Mouse (Mus musculus) neural tube, embryonic 11.5 days (tissue): ENCODE measurements at regions not wholly inside any gene's neighbourhood (a gene's known extent, or its start where the extent isn't known, plus 50 kb on each side); places are given as distances from the start of the nearest gene placed in this dataset.

Experiments used
- ATAC-seq: fragments of 200-750 bp; cut with Nextera tagmentation; 2 replicates; pipeline ENCODE4 v1.8.0; 2017; ENCODE audit warnings: moderate number of reproducible peaks, mild to moderate bottlenecking, moderate TSS enrichment, moderate library complexity; ENCODE audit not compliant: insufficient read depth, low FRiP score, low TSS enrichment
- DNase-seq: peaks from one replicate; pipeline ENCODE4 v3.0.0-alpha.2; 2015; ENCODE audit warnings: low spot score
- H3K27ac ChIP-seq: fragments of 300-500 bp; sonication (generic); 2 replicates; pipeline ENCODE4 v1.5.1; 2014; ENCODE audit warnings: low read depth, mild to moderate bottlenecking, low read length
- H3K27me3 ChIP-seq: fragments of 300-500 bp; sonication (generic); 2 replicates; pipeline ENCODE4 v1.6.1; 2014; ENCODE audit warnings: mild to moderate bottlenecking, low read length, mixed read lengths; ENCODE audit not compliant: control insufficient read depth, insufficient read depth
- H3K36me3 ChIP-seq: fragments of 300-500 bp; sonication (generic); 2 replicates; pipeline ENCODE4 v1.6.1; 2014; ENCODE audit warnings: mild to moderate bottlenecking, low read length, moderate library complexity, mixed read lengths; ENCODE audit not compliant: control insufficient read depth, insufficient read depth
- H3K4me1 ChIP-seq: fragments of 300-500 bp; sonication (generic); 2 replicates; pipeline ENCODE4 v1.6.1; 2014; ENCODE audit warnings: low read length, mixed read lengths; ENCODE audit not compliant: control insufficient read depth, insufficient read depth
- H3K4me2 ChIP-seq: fragments of 300-500 bp; sonication (generic); 2 replicates; pipeline ENCODE4 v1.6.1; 2014; ENCODE audit warnings: low read depth, mild to moderate bottlenecking, moderate library complexity
- H3K4me3 ChIP-seq: fragments of 300-500 bp; sonication (generic); 2 replicates; pipeline ENCODE4 v1.5.1; 2014; ENCODE audit warnings: low read depth, low read length
- H3K9ac ChIP-seq: fragments of 300-500 bp; sonication (generic); 2 replicates; pipeline ENCODE4 v1.6.1; 2014; ENCODE audit warnings: mild to moderate bottlenecking, low read length
- H3K9me3 ChIP-seq: fragments of 300-500 bp; sonication (generic); 2 replicates; pipeline ENCODE4 v1.6.1; 2016; ENCODE audit warnings: low read length; ENCODE audit not compliant: control insufficient read depth
- WGBS: fragments of 180-500 bp; shearing (Covaris S2); extraction: QIAGEN DNeasy Blood & Tissue Kit; methylation state at CpG from one replicate; pipeline ENCODE4 v1.1.7; 2014; 5-methylcytosine and 5-hydroxymethylcytosine counted together

GRCm38 (mm10) chr1:183671541-183671940 lies 253.5 kb downstream of the Hhipl2 start:
- Histone ChIP-seq H3K9me3 (no peaks in the 10 kb centered on the region), H3K27me3 (no peaks in the 10 kb centered on the region), H3K4me3 (no peak overlapping the region), H3K4me2 (no peak overlapping the region), H3K36me3 (no peaks in the 10 kb centered on the region), H3K27ac (no peak overlapping the region), H3K4me1 (no peaks in the 10 kb centered on the region), H3K9ac (no peak overlapping the region)
- WGBS = 81% methylated on average over 4 of the region's 4 CpGs
- DNase-seq (no peak), ATAC-seq (no peak)

- H3K4me2 ChIP-seq = no peak overlapping the region
- H3K4me3 ChIP-seq = no peak overlapping the region
- H3K27ac ChIP-seq = no peak overlapping the region
- WGBS = 88% methylated on average over 5 of the region's 5 CpGs
- no peak overlapping the region for H3K9ac ChIP-seq
- H3K9me3 ChIP-seq = no peaks in the 10 kb centered on the region
- no peaks in the 10 kb centered on the region for H3K4me1 ChIP-seq
- no peak for DNase-seq
- no peaks in the 10 kb centered on the region for H3K27me3 ChIP-seq
- ATAC-seq = no peak
- no peaks in the 10 kb centered on the region for H3K36me3 ChIP-seq
These were observed 254.5 kb downstream of the Hhipl2 start for GRCm38 (mm10) chr1:183672521-183672920.

- DNase-seq (no peak), ATAC-seq (no peak)
- Histone ChIP-seq H3K4me3 (no peak overlapping the region), H3K4me1 (no peaks in the 10 kb centered on the region), H3K4me2 (no peak overlapping the region), H3K27ac (no peak overlapping the region), H3K36me3 (no peaks in the 10 kb centered on the region), H3K9ac (no peak overlapping the region), H3K9me3 (no peaks in the 10 kb centered on the region), H3K27me3 (no peaks in the 10 kb centered on the region)
- 92% methylated on average over 4 of the region's 4 CpGs for WGBS
These were observed 259.6 kb downstream of the Hhipl2 start for GRCm38 (mm10) chr1:183677585-183677984.

- Histone ChIP-seq H3K4me1 (no peaks in the 10 kb centered on the region), H3K4me3 (no peak overlapping the region), H3K9me3 (no peaks in the 10 kb centered on the region), H3K4me2 (no peak overlapping the region), H3K36me3 (no peaks in the 10 kb centered on the region), H3K27me3 (no peaks in the 10 kb centered on the region), H3K27ac (no peak overlapping the region), H3K9ac (no peak overlapping the region)
- ATAC-seq (no peak), DNase-seq (no peak)
- WGBS = 73% methylated on average over 11 of the region's 11 CpGs
These were observed 261.9 kb downstream of the Hhipl2 start for GRCm38 (mm10) chr1:183679949-183680348.

- DNase-seq = no peak
- no peak overlapping the region for H3K27ac ChIP-seq
- no peaks in the 10 kb centered on the region for H3K9me3 ChIP-seq
- WGBS = 87% methylated on average over 5 of the region's 5 CpGs
- no peaks in the 10 kb centered on the region for H3K27me3 ChIP-seq
- no peak overlapping the region for H3K4me2 ChIP-seq
- H3K4me1 ChIP-seq = no peaks in the 10 kb centered on the region
- H3K9ac ChIP-seq = no peak overlapping the region
- no peak overlapping the region for H3K4me3 ChIP-seq
- H3K36me3 ChIP-seq = no peaks in the 10 kb centered on the region
- no peak for ATAC-seq
These were observed 268.0 kb downstream of the Hhipl2 start for GRCm38 (mm10) chr1:183686056-183686455.

- DNase-seq (no peak), ATAC-seq (no peak)
- WGBS = 93% methylated on average over 5 of the region's 5 CpGs
- H3K4me1 ChIP-seq = no peaks in the 10 kb centered on the region
- H3K27ac ChIP-seq = no peak overlapping the region
- no peaks in the 10 kb centered on the region for H3K36me3 ChIP-seq
- no peak overlapping the region for H3K4me2 ChIP-seq
- H3K27me3 ChIP-seq = no peaks in the 10 kb centered on the region
- no peaks in the 10 kb centered on the region for H3K9me3 ChIP-seq
- no peak overlapping the region for H3K9ac ChIP-seq
- H3K4me3 ChIP-seq = no peak overlapping the region
These were observed 274.7 kb downstream of the Hhipl2 start for GRCm38 (mm10) chr1:183692756-183693155.

GRCm38 (mm10) chr1:183699284-183699683 lies 281.3 kb downstream of the Hhipl2 start:
- ATAC-seq (no peak), DNase-seq (no peak)

GRCm38 (mm10) chr1:183702888-183703287 lies 284.9 kb downstream of the Hhipl2 start:
- Histone ChIP-seq H3K9ac (no peak overlapping the region), H3K36me3 (no peaks in the 10 kb centered on the region), H3K4me3 (no peak overlapping the region), H3K27ac (no peak overlapping the region), H3K27me3 (no peaks in the 10 kb centered on the region), H3K4me1 (no peaks in the 10 kb centered on the region), H3K9me3 (no peaks in the 10 kb centered on the region), H3K4me2 (no peak overlapping the region)
- 97% methylated on average over 2 of the region's 2 CpGs for WGBS
- no peak for ATAC-seq
- DNase-seq = no peak

More at GRCm38 (mm10) chr1:183699284-183699683, 281.3 kb downstream of the Hhipl2 start:
- Histone ChIP-seq H3K9ac (no peak overlapping the region), H3K36me3 (no peaks in the 10 kb centered on the region), H3K4me3 (no peak overlapping the region), H3K9me3 (no peaks in the 10 kb centered on the region), H3K4me2 (no peak overlapping the region), H3K27me3 (no peaks in the 10 kb centered on the region), H3K27ac (no peak overlapping the region), H3K4me1 (no peaks in the 10 kb centered on the region)
- WGBS = 90% methylated on average over 11 of the region's 11 CpGs

- Histone ChIP-seq H3K9ac (no peak overlapping the region), H3K27ac (no peak overlapping the region), H3K4me3 (no peak overlapping the region), H3K4me2 (no peak overlapping the region), H3K4me1 (no peaks in the 10 kb centered on the region), H3K9me3 (no peaks in the 10 kb centered on the region), H3K36me3 (no peaks in the 10 kb centered on the region), H3K27me3 (no peaks in the 10 kb centered on the region)
- no peak for DNase-seq
- ATAC-seq = no peak
- WGBS = 71% methylated on average over 1 of the region's 1 CpGs
These were observed 294.9 kb downstream of the Hhipl2 start for GRCm38 (mm10) chr1:183712895-183713294.
